Mouse (Mus musculus): Measurements from ENCODE around the gene Pced1b.

- TF ChIP-seq CTCF (conservative IDR thresholded peaks at IDR 0.05; ENCODE audit: low read length): no peak
- TF ChIP-seq NANOG (IDR thresholded peaks at IDR 0.05; ENCODE audit: borderline replicate concordance, low read length): no peak
Observed at GRCm38 (mm10) chr15:97280131-97280530, 33.2 kb downstream of the Pced1b start.
